Mouse (Mus musculus) brain, embryonic 14.5 days (tissue): ENCODE data around the gene Pacsin1.

Source experiments
- CTCF ChIP-seq: fragments of 200-500 bp; IDR thresholded peaks from 2 replicates; pipeline ENCODE4 v1.5.1; 2012; ENCODE audit warnings: inconsistent platforms, mild to moderate bottlenecking, moderate library complexity, borderline replicate concordance; ENCODE audit not compliant: insufficient read depth, insufficient read length; ENCODE audit errors: extremely low read depth
- POLR2A ChIP-seq: fragments of 200-500 bp; IDR thresholded peaks from 2 replicates; pipeline ENCODE4 v1.6.1; 2012; ENCODE audit warnings: mild to moderate bottlenecking, inconsistent platforms, borderline replicate concordance; ENCODE audit not compliant: poor library complexity, insufficient read depth, insufficient read length, severe bottlenecking; ENCODE audit errors: extremely low read depth

- TF ChIP-seq POLR2A (no peak), CTCF (no peak)
Measured at GRCm38 (mm10) chr17:27751314-27752202, 96.2 kb downstream of the Pacsin1 start.
